Mouse (Mus musculus): ENCODE measurements around the gene Cdkal1. TPM values are rescaled to one million over a fixed set of nuclear protein-coding genes. Genes with fewer than 3 reads are reported as not detected.

Cdkal1 gene
- polyA plus RNA-seq, 1 experiment = 5.6 TPM

GRCm38 (mm10) chr13:29707620-29708019 lies 147.9 kb downstream of the Cdkal1 start:
- TF ChIP-seq TCF12 (IDR thresholded peaks at IDR 0.05; ENCODE audit: insufficient read depth, poor library complexity, severe bottlenecking) = no peak
- no peak for TF ChIP-seq POLR2A (IDR thresholded peaks at IDR 0.05; ENCODE audit: insufficient read length, low read depth)
- TF ChIP-seq TCF3 (IDR thresholded peaks at IDR 0.05; ENCODE audit: insufficient read length, low read depth) = no peak
- no peak for TF ChIP-seq POLR2AphosphoS2 (IDR thresholded peaks at IDR 0.05; ENCODE audit: insufficient read length, low read depth)
- TF ChIP-seq CEBPB (IDR thresholded peaks at IDR 0.05; ENCODE audit: insufficient read depth, poor library complexity, severe bottlenecking) = no peak
- TF ChIP-seq MYOD1 (IDR thresholded peaks at IDR 0.05; ENCODE audit: control insufficient read depth in 1 of 3, insufficient read length in 2 of 3, low read depth in 2 of 3) = no peak
- TF ChIP-seq MYOG (IDR thresholded peaks at IDR 0.05; ENCODE audit: control insufficient read depth in 1 of 3, insufficient read depth in 1 of 3, insufficient read length in 2 of 3, low read depth in 2 of 3) = no peak
- no peak for TF ChIP-seq USF1 (IDR thresholded peaks at IDR 0.05; ENCODE audit: low read depth)
- TF ChIP-seq E2F4 (IDR thresholded peaks at IDR 0.05; ENCODE audit: insufficient read depth) = no peak
- no peak for TF ChIP-seq SRF (IDR thresholded peaks at IDR 0.05; ENCODE audit: control insufficient read depth, insufficient read length, low read depth)
- H3ac ChIP-seq (ENCODE audit: control insufficient read depth, insufficient read length) = no peak overlapping the region
- no peaks in the 10 kb centered on the region for H3K27me3 ChIP-seq (ENCODE audit: control insufficient read depth, insufficient read depth, insufficient read length)
- H3K4me3 ChIP-seq = no peak overlapping the region
- no peak overlapping the region for H3K4me2 ChIP-seq (ENCODE audit: low read depth)
- no peaks in the 10 kb centered on the region for H3K36me3 ChIP-seq (ENCODE audit: control insufficient read depth, insufficient read depth)
- H3K79me2 ChIP-seq (ENCODE audit: control insufficient read depth, insufficient read depth) = no peaks in the 10 kb centered on the region

- no peak overlapping the region for H3K4me2 ChIP-seq (ENCODE audit: low read depth)
- no peaks in the 10 kb centered on the region for H3K27me3 ChIP-seq (ENCODE audit: control insufficient read depth, insufficient read depth, insufficient read length)
- H3K4me3 ChIP-seq = no peak overlapping the region
- H3K79me2 ChIP-seq (ENCODE audit: control insufficient read depth, insufficient read depth) = no peaks in the 10 kb centered on the region
- no peak overlapping the region for H3ac ChIP-seq (ENCODE audit: control insufficient read depth, insufficient read length)
- H3K36me3 ChIP-seq (ENCODE audit: control insufficient read depth, insufficient read depth) = no peaks in the 10 kb centered on the region
- TF ChIP-seq MYOG (IDR thresholded peaks at IDR 0.05; ENCODE audit: control insufficient read depth in 1 of 3, insufficient read depth in 1 of 3, insufficient read length in 2 of 3, low read depth in 2 of 3) = no peak
- no peak for TF ChIP-seq CEBPB (IDR thresholded peaks at IDR 0.05; ENCODE audit: insufficient read depth, poor library complexity, severe bottlenecking)
- no peak for TF ChIP-seq POLR2A (IDR thresholded peaks at IDR 0.05; ENCODE audit: insufficient read length, low read depth)
- no peak for TF ChIP-seq REST (IDR thresholded peaks at IDR 0.05; ENCODE audit: insufficient read depth, insufficient read length)
These were observed 154.1 kb downstream of the Cdkal1 start for GRCm38 (mm10) chr13:29701400-29701799.

- TF ChIP-seq TCF12 (IDR thresholded peaks at IDR 0.05; ENCODE audit: insufficient read depth, poor library complexity, severe bottlenecking) (no peak), CEBPB (IDR thresholded peaks at IDR 0.05; ENCODE audit: insufficient read depth, poor library complexity, severe bottlenecking) (no peak), POLR2AphosphoS2 (IDR thresholded peaks at IDR 0.05; ENCODE audit: insufficient read length, low read depth) (no peak), USF1 (IDR thresholded peaks at IDR 0.05; ENCODE audit: low read depth) (no peak), E2F4 (IDR thresholded peaks at IDR 0.05; ENCODE audit: insufficient read depth) (no peak), MAX (IDR thresholded peaks at IDR 0.05; ENCODE audit: low read depth) (no peak), MYOG (IDR thresholded peaks at IDR 0.05; ENCODE audit: control insufficient read depth in 1 of 3, insufficient read depth in 1 of 3, insufficient read length in 2 of 3, low read depth in 2 of 3) (no peak), TCF3 (IDR thresholded peaks at IDR 0.05; ENCODE audit: insufficient read length, low read depth) (no peak), MYOD1 (IDR thresholded peaks at IDR 0.05; ENCODE audit: control insufficient read depth in 1 of 3, insufficient read length in 2 of 3, low read depth in 2 of 3) (no peak), REST (IDR thresholded peaks at IDR 0.05; ENCODE audit: insufficient read depth, insufficient read length) (no peak), POLR2A (IDR thresholded peaks at IDR 0.05; ENCODE audit: insufficient read length, low read depth) (no peak), SRF (IDR thresholded peaks at IDR 0.05; ENCODE audit: control insufficient read depth, insufficient read length, low read depth) (no peak)
- Histone ChIP-seq H3ac (ENCODE audit: control insufficient read depth, insufficient read length) (no peak overlapping the region), H3K79me2 (ENCODE audit: control insufficient read depth, insufficient read depth) (no peaks in the 10 kb centered on the region), H3K4me3 (no peak overlapping the region), H3K27me3 (ENCODE audit: control insufficient read depth, insufficient read depth, insufficient read length) (no peaks in the 10 kb centered on the region), H3K36me3 (ENCODE audit: control insufficient read depth, insufficient read depth) (no peaks in the 10 kb centered on the region), H3K4me2 (ENCODE audit: low read depth) (no peak overlapping the region)
These were observed 155.6 kb downstream of the Cdkal1 start for GRCm38 (mm10) chr13:29699896-29700295.

GRCm38 (mm10) chr13:29698307-29698985 lies 157.0 kb downstream of the Cdkal1 start:
- Histone ChIP-seq H3K36me3 (ENCODE audit: control insufficient read depth, insufficient read depth) (no peaks in the 10 kb centered on the region), H3K4me2 (ENCODE audit: low read depth) (no peak overlapping the region), H3ac (ENCODE audit: control insufficient read depth, insufficient read length) (no peak overlapping the region), H3K27me3 (ENCODE audit: control insufficient read depth, insufficient read depth, insufficient read length) (no peaks in the 10 kb centered on the region), H3K79me2 (ENCODE audit: control insufficient read depth, insufficient read depth) (no peaks in the 10 kb centered on the region), H3K4me3 (no peak overlapping the region)
- TF ChIP-seq MYOG (IDR thresholded peaks at IDR 0.05; ENCODE audit: control insufficient read depth in 1 of 3, insufficient read depth in 1 of 3, insufficient read length in 2 of 3, low read depth in 2 of 3) = no peak
- TF ChIP-seq TCF12 (IDR thresholded peaks at IDR 0.05; ENCODE audit: insufficient read depth, poor library complexity, severe bottlenecking) = no peak
- TF ChIP-seq POLR2A (IDR thresholded peaks at IDR 0.05; ENCODE audit: insufficient read length, low read depth) = no peak
- TF ChIP-seq POLR2AphosphoS2 (IDR thresholded peaks at IDR 0.05; ENCODE audit: insufficient read length, low read depth) = no peak
- no peak for TF ChIP-seq USF1 (IDR thresholded peaks at IDR 0.05; ENCODE audit: low read depth)
- TF ChIP-seq CEBPB (IDR thresholded peaks at IDR 0.05; ENCODE audit: insufficient read depth, poor library complexity, severe bottlenecking) = no peak
- no peak for TF ChIP-seq MAX (IDR thresholded peaks at IDR 0.05; ENCODE audit: low read depth)
- no peak for TF ChIP-seq TCF3 (IDR thresholded peaks at IDR 0.05; ENCODE audit: insufficient read length, low read depth)

- H3K4me2 ChIP-seq (ENCODE audit: low read depth) = no peak overlapping the region
- H3K36me3 ChIP-seq (ENCODE audit: control insufficient read depth, insufficient read depth) = no peaks in the 10 kb centered on the region
- no peak overlapping the region for H3ac ChIP-seq (ENCODE audit: control insufficient read depth, insufficient read length)
- H3K4me3 ChIP-seq = no peak overlapping the region
- H3K27me3 ChIP-seq (ENCODE audit: control insufficient read depth, insufficient read depth, insufficient read length) = no peaks in the 10 kb centered on the region
- TF ChIP-seq SRF (IDR thresholded peaks at IDR 0.05; ENCODE audit: control insufficient read depth, insufficient read length, low read depth) (no peak), TCF12 (IDR thresholded peaks at IDR 0.05; ENCODE audit: insufficient read depth, poor library complexity, severe bottlenecking) (no peak), POLR2A (IDR thresholded peaks at IDR 0.05; ENCODE audit: insufficient read length, low read depth) (no peak), MYOD1 (IDR thresholded peaks at IDR 0.05; ENCODE audit: control insufficient read depth in 1 of 3, insufficient read length in 2 of 3, low read depth in 2 of 3) (no peak), CEBPB (IDR thresholded peaks at IDR 0.05; ENCODE audit: insufficient read depth, poor library complexity, severe bottlenecking) (no peak), TCF3 (IDR thresholded peaks at IDR 0.05; ENCODE audit: insufficient read length, low read depth) (no peak), MAX (IDR thresholded peaks at IDR 0.05; ENCODE audit: low read depth) (no peak), REST (IDR thresholded peaks at IDR 0.05; ENCODE audit: insufficient read depth, insufficient read length) (no peak), MYOG (IDR thresholded peaks at IDR 0.05; ENCODE audit: control insufficient read depth in 1 of 3, insufficient read depth in 1 of 3, insufficient read length in 2 of 3, low read depth in 2 of 3) (no peak), POLR2AphosphoS2 (IDR thresholded peaks at IDR 0.05; ENCODE audit: insufficient read length, low read depth) (no peak)
- H3K79me2 ChIP-seq (ENCODE audit: control insufficient read depth, insufficient read depth) = no peaks in the 10 kb centered on the region
These were observed 158.2 kb downstream of the Cdkal1 start for GRCm38 (mm10) chr13:29697230-29697629.

Data from myocyte (in vitro differentiated cells).